Mouse (Mus musculus) bone marrow macrophage, adult 2 months (primary cell): ENCODE measurements around the gene Tcea3.

ENCODE experiments used
- CTCF ChIP-seq: IDR thresholded peaks from 2 replicates; pipeline ENCODE4 v1.5.1; 2012; ENCODE audit warnings: low read depth, mild to moderate bottlenecking, low read length, moderate library complexity
- POLR2A ChIP-seq: IDR thresholded peaks from 2 replicates; pipeline ENCODE4 v1.6.1; 2012; ENCODE audit warnings: mild to moderate bottlenecking, low read depth, low read length, borderline replicate concordance

- TF ChIP-seq CTCF, result no peak
- no peak for TF ChIP-seq POLR2A
Observed at GRCm38 (mm10) chr4:136204775-136205174, 42.8 kb upstream of the Tcea3 start.
